Mouse (Mus musculus) frontal cortex, adult (tissue): ENCODE data around the gene Bicdl2.
A peak's percentile ranks its signal among the peaks of the same experiment; 100 is the strongest.

Experiments
- ATAC-seq: cut with Nextera tagmentation; 2 replicates; pipeline ENCODE4 v1.9.2; 2017; ENCODE audit warnings: mild to moderate bottlenecking, moderate library complexity, mixed read lengths; ENCODE audit not compliant: low TSS enrichment

Gene Bicdl2

DNA sequence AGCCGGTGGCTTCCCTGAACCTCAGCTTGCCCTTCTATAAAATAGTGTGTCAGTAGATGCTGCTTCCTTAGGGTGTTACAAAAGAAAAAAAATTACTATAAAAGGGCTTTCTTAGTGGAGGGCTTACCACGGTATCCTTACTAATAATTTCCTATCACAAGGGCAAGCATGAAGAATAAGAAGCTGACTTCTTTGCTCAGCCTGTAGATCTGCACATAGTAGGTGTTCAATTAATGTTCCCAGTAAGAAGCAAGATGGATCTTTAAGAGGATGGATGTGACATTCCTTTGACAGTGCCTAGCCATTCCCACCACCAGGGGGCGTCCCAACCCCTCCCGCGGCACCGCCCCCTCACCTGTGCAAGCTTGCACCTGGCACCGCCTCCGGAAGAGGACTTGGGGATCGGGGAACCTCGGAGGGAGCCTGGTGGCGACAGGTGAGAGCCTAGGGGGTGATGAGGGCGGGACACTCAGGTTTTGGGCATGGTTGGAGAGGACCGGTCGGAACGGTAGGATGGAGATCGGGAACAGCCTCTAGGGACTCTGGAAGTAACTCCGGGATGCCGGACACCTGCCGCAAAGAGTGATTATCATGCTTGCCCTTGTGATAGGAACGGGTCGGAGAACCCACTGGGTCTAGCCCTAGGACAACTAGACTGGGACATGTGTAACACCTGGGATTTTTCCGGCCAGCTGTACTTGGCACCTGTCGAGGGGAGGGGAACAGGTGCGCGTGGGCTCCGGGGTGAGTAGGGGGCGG is at the start of gene Bicdl2:
TSS of gene Bicdl2 (plus strand) at position 390 of the 759 bp plus-strand sequence.
- no peak for ATAC-seq

DNA sequence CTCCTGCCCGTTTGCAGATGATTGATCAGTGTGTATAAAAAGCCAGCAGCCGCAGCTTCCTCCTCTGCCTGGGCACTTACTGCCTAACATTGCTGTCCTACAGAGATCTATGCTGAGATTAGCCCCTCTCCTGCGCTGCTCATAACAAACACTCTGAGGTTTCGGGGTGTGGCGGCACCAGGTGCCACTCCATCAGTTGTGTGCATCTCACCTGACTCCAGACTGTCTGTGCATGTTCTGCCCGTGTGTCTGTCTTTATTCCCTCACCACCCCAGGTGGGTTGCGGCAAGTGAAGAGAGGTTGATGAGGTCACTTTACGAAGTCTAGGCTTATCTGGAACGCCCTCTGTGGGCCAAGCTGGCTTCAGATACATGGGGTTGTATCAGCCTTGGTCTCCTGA is 43.2 kb upstream of the Bicdl2 start:
- no peak for ATAC-seq

DNA sequence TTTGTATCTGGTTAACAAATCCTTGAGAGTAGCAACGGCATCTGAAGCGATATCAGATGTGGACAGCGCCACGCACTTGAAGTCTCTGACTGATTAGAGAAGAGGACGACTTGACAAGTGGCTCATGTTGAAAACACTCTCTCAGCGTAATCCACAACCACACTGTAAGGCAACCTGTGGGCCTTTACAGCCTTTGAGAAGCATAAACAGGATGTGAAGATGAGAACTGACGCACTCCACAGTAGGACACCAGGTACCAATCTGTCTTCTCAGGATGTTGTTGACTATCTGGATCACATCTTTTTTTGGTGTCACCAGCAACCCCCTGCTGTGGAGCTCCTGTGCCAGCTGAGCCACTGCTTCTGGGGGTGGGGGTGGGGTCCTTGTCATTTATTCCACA is 40.0 kb upstream of the Bicdl2 start:
- ATAC-seq = no peak

GRCm38 (mm10) chr17:23627813-23628212 is 32.5 kb upstream of the Bicdl2 start:
- ATAC-seq = no peak

DNA sequence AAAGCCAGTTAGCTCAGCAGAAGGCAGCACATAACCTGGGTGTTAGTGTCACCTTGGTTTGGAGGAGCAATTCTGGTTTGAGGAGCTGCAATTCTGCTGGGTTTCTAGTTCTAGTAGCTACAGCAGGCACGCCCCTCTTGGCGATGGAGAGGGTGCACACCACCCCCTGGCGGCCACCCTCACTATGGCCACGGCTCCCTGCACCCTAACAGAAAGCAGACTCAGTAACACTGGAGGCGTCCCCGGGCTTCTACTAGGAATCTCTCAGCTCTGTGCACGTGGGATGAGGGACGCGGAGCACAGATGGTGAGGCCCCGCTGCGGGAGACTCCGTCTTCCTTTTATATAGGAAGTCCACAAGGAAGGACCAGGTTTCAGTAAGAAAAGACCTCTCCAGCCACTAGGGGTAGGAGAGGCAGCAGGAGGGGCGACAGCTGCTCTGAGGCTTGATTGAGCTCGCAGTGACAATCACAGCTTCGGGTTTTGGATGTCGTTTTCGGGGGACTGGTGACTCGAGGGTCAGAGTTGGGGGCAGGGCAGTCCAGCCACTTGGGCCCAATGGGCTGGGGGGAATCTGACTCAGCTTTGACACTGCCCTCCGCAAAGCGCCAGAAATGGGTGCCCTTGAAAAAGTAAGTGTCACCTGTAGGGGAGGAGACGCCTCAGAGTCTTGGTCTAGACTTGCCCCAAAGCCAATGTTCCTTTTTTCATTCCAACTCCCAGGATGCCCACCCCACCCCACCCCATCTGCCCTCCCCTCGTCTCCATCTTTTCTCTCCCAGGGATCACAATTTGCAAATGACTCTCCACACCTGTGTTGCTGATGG is 29.9 kb upstream of the Bicdl2 start:
- ATAC-seq = peak; percentile 100

GRCm38 (mm10) chr17:23631241-23631640 is 29.1 kb upstream of the Bicdl2 start:
- ATAC-seq = no peak

- ATAC-seq = no peak
Observed at GRCm38 (mm10) chr17:23644613-23645495, 15.5 kb upstream of the Bicdl2 start, which contains the start of gene Mmp25. Gene Mmp25 (minus strand): TSS chr17:23645277.

DNA sequence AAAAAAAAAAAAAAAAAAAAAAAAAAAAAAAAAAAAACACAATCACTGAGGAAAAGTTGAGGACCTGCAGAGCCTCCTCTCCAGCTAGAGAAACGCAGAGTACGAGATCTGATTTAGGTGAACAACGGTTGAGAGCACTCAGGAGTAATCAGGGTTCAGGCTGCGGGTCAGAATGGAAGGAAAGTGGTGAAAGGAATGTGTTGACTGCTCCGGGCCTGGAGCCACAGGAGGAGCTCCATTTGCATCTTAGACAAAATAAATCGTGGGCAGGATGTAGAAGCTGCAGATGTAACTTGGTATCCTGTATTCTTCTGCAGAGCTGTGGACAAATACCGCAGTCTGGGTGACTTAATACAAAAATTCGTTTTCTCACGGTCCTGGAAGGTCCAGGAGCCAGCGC is 14.4 kb upstream of the Bicdl2 start:
- ATAC-seq = no peak

- no peak for ATAC-seq
Observed at GRCm38 (mm10) chr17:23651363-23651762, 8.9 kb upstream of the Bicdl2 start.

DNA sequence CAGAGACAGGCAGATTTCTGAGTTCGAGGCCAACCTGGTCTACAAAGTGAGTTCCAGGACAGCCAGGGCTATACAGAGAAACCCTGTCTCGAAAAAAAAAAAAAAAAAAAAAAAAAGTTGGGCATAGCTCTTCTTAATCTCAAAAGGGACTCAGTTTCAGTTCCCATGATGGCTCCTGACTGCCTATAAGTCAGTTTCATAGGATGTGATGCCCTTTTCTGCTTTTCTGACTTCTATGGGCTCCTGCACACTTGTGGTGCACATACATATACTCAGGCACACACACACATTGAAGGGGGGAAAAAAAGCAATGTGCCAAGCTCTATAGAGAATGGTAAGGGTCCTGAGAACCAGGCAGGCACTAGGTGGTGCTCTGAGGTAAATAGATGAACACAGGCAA is 7.0 kb upstream of the Bicdl2 start:
- ATAC-seq = no peak

DNA sequence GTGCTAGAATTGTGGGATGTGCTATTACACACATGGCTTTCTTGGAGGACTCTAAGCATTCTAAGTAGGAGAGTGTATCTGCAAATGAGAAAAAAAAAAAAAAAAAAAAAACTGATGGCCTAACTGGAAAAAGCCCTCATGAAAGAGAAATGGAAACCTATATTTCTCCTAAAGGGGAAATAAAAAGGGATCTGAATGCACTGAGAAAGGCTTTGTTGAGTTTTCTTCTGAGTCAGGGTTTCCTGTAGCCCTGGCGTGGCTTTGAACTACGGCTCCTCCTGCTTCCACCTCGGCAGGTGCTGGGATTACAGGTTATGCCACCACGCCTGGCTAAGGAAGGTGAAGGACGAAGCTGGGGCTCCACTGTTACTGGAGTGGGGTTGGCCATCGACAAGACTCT is 6.3 kb upstream of the Bicdl2 start:
- no peak for ATAC-seq

- no peak for ATAC-seq
Observed at GRCm38 (mm10) chr17:23654410-23654809, 5.9 kb upstream of the Bicdl2 start.

GRCm38 (mm10) chr17:23658450-23658849 is 1.9 kb upstream of the Bicdl2 start:
- ATAC-seq = no peak

GRCm38 (mm10) chr17:23660876-23661200 is 532 bp downstream of the Bicdl2 start:
- no peak for ATAC-seq

- no peak for ATAC-seq
Observed at GRCm38 (mm10) chr17:23661526-23661925, 1.2 kb downstream of the Bicdl2 start.

DNA sequence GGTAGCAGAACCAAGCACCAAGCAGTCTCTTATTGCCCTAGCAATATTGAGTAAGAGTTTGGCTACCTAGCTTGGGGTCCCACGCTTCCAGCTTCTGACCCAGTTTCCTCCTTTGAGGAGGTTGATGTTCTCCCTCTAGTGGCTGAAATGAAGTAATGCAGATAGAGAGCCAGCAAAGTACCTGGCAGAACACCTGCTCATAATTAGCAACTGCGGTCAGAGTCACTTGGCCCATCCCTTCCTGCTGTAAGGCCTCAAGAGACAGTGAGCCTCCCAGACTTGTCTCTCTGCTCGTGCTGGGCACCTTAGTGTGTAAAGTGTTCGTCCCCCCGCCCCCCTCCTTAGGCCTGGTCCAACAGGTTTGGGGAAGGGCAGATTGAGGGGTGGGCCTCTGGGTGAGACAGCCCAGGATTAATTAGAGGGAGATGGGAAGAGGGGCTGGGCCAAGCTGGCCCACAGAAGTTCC is 4.3 kb downstream of the Bicdl2 start:
- ATAC-seq = no peak

DNA sequence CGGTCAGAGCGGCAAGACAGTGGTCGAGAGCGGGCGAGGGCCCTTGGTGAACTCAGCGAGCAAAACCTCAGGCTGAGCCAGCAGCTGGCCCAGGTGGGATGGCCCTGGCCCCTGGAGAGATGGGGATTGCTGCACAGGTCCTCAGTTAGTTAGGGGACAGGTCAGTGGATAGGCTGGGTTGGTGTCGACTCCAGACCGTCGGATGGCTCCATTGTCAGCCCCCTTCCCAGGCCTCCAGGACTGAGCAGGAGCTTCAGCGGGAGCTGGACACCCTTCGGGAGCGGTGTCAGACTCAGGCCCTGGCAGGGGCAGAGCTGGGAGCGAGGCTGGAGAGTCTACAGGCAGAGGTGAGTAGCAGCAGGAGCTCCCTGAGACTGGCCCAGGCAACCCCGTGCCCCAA is 5.2 kb downstream of the Bicdl2 start:
- ATAC-seq = no peak

GRCm38 (mm10) chr17:23670516-23671074 is 10.3 kb downstream of the Bicdl2 start:
- ATAC-seq = no peak

DNA sequence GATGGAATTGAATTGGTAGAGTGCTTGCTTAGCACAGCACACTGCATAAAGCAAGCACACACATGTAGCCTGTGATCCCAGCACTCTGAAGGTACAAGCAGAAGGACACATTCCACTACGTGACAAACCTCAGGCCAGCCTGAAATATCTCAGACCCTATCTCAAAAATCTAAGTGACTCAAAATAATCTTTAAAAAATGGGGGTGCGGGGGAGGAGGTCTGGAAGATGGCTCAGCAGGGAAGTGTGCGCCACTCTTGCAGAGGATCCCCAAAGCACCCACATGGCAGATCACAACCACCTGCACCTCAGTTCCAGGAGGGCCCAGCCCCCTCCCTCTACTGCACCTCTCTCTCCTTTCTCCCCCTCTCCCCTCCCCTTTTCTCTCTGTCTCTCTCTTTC is 11.2 kb downstream of the Bicdl2 start:
- ATAC-seq = no peak

- no peak for ATAC-seq
Observed at GRCm38 (mm10) chr17:23672761-23673160, 12.5 kb downstream of the Bicdl2 start.

DNA sequence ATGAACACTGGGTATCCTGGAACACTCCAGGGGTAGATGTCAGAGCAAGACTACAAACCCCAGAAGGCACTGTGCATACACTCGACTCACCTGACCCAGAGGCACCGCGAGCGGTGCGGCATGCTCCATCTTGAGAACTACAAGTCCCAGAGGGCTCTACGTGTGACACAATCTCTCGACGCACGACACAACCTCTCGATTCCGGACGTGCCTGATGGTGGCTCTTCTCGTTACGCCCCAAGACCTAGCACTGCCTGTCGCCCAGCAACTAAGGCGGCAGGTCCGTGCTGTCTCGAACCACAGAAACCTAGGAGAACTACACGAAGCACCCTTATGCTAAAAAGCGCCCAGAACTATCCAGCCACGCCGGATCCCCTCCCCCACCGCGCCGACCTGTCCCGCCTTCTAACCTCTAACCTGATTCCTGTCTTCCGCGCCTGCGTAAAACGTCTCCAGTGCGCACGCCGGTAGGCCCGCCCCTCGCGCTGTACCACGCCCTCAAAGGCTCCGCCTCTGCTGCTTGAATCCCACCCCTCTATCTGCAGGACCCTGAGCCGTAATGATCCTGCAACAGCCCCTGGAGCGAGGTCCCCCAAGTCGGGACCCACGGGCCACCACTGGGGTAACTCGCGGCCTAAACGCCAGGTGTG is 13.2 kb downstream of the Bicdl2 start, which contains the start of the genes Hcfc1r1 and Thoc6:
TSS of gene Hcfc1r1 (plus strand) at position 173 of the 650 bp plus-strand sequence.
TSS of gene Thoc6 (minus strand) at position 459 of the 650 bp plus-strand sequence.
- ATAC-seq = peak; percentile 95
